In the genomic region with DNA sequence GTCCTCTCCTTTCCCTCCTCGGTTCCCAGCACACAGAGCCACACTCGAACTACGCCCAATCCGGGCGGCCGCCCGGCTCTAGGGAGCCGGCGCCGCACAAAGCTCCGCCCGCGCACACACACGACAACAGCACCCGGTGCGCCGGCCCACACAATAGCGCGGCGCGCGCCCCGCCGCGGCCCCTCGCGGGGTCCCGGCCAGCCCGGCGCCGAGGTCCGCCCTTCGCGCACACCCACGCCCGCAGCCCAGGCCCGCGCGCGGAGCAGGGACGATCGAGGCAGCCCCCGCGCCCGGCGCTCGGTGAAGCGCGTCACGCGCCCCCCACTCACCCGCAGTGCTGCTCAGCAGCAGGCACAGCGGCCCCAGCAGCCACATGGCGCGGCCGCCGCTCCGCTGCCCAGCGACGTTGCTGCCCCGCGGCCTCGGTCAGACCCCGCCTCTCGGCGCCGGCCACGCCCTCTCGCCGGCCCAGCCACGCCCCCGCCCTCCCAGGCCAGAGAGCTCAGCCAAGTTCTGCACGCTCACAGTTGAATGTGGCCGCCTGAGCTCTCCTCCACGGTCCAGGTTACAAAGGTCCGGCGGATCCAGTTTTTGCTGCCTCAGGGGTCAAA, we compare ENCODE assay signal across 8 mouse cellular contexts. TPM values are rescaled to one million over a fixed set of nuclear protein-coding genes. Genes with fewer than 3 reads are reported as not detected.
DNase-seq lines count a peak whose midpoint lies in the region; ATAC-seq and TF ChIP-seq lines count a peak whose summit lies in the region.

A gene (minus strand): TSS at position 435 of the 611 bp plus-strand sequence.

- under 1% methylated on average over 74 of the region's 77 CpGs for WGBS in cerebellum, adult 2 months
- 1% methylated on average over 59 of the region's 77 CpGs for WGBS in forebrain, postnatal 0 days
- under 1% methylated on average over 72 of the region's 77 CpGs for WGBS in lung, embryonic 14.5 days

- 0 out of 2 replicates have a peak, but pooled peaks cover 3% of the 10 kb centered on the region for H3K9me3 ChIP-seq in G1E (replicated peaks)
- no peaks in the 10 kb centered on the region for H3K9me3 ChIP-seq in forebrain, postnatal 0 days (ENCODE audit: low read length)
- H3K9me3 ChIP-seq in lung, embryonic 14.5 days (ENCODE audit: low read depth, low read length): no peaks in the 10 kb centered on the region

- H3K9ac ChIP-seq in forebrain, postnatal 0 days: peak within 1 kb of the TSS; percentile 75
- H3K9ac ChIP-seq in lung, embryonic 14.5 days: peak within 1 kb of the TSS; percentile 74

- H3K36me3 ChIP-seq in G1E (replicated peaks): no peaks in the 10 kb centered on the region
- H3K36me3 ChIP-seq in forebrain, postnatal 0 days (ENCODE audit: insufficient read depth): no peaks in the 10 kb centered on the region
- no peaks in the 10 kb centered on the region for H3K36me3 ChIP-seq in lung, embryonic 14.5 days (ENCODE audit: insufficient read depth)

- peak within 1 kb of the TSS; percentile 84 for H3K4me2 ChIP-seq in forebrain, postnatal 0 days (ENCODE audit: low read depth)
- peak within 1 kb of the TSS; percentile 66 for H3K4me2 ChIP-seq in lung, embryonic 14.5 days

- ATAC-seq in G1E (ENCODE audit: extremely low read depth, insufficient number of reproducible peaks, low FRiP score, poor library complexity, severe bottlenecking): peak; percentile 68
- peak; percentile 92 for ATAC-seq in forebrain, postnatal 0 days
- peak; percentile 95 for ATAC-seq in lung, embryonic 14.5 days (ENCODE audit: insufficient read depth)
- ATAC-seq in neutrophil, adult 5-6 weeks (ENCODE audit: extremely low read depth, insufficient number of reproducible peaks, low FRiP score, poor library complexity, severe bottlenecking): peak; percentile 81

- peaks cover 12% of the 10 kb centered on the region for H3K4me1 ChIP-seq in G1E (ENCODE audit: insufficient read depth, low read depth, low read length)
- H3K4me1 ChIP-seq in cerebellum, adult 2 months (ENCODE audit: control insufficient read depth, insufficient read depth, low read length): peaks cover 4% of the 10 kb centered on the region; the same call in 1 of the 2 replicates
- H3K4me1 ChIP-seq in forebrain, postnatal 0 days (ENCODE audit: insufficient read depth): peaks cover 11% of the 10 kb centered on the region
- peaks cover 11% of the 10 kb centered on the region for H3K4me1 ChIP-seq in lung, embryonic 14.5 days (ENCODE audit: insufficient read depth)

- peak; percentile 45 for DNase-seq in G1E (ENCODE audit: low spot score)
- peak; percentile 88 to 91 for DNase-seq in cerebellum, adult 2 months
- peak; percentile 67 for DNase-seq in forebrain, postnatal 0 days
- peak; percentile 96 for DNase-seq in heart, postnatal 4 days
- DNase-seq in layer of hippocampus, adult 8-10 months (ENCODE audit: low spot score in 2 of 2): peak; percentile 53 to 78
- DNase-seq in lung, embryonic 14.5 days: peak; percentile 94
- peak; percentile 67 to 68 for DNase-seq in thymus, adult 18-20 months

- peak within 1 kb of the TSS; percentile 71 for H3K4me3 ChIP-seq in G1E (ENCODE audit: low read depth, low read length)
- peak within 1 kb of the TSS; percentile 93 for H3K4me3 ChIP-seq in cerebellum, adult 2 months (replicated peaks; ENCODE audit: insufficient read depth, low read depth, low read length)
- H3K4me3 ChIP-seq in forebrain, postnatal 0 days (ENCODE audit: low read depth, low read length): peak within 1 kb of the TSS; percentile 73
- H3K4me3 ChIP-seq in lung, embryonic 14.5 days (ENCODE audit: low read depth, low read length): peak within 1 kb of the TSS; percentile 73

- peak within 1 kb of the TSS; percentile 68 for H3K27ac ChIP-seq in cerebellum, adult 2 months (ENCODE audit: insufficient read depth, low read length)
- peak within 1 kb of the TSS; percentile 75 for H3K27ac ChIP-seq in forebrain, postnatal 0 days (ENCODE audit: low read depth, low read length)
- peak within 1 kb of the TSS; percentile 94 for H3K27ac ChIP-seq in lung, embryonic 14.5 days (ENCODE audit: low read depth)

- 0 out of 2 replicates have a peak, but pooled peaks have one; percentile 30 for TF ChIP-seq POLR2A in cerebellum, adult 2 months (IDR thresholded peaks at IDR 0.05; ENCODE audit: borderline replicate concordance, insufficient read depth, low read length)

- peaks cover 47% of the 10 kb centered on the region for H3K27me3 ChIP-seq in G1E (ENCODE audit: insufficient read depth, low read length)
- no peaks in the 10 kb centered on the region for H3K27me3 ChIP-seq in cerebellum, adult 2 months (ENCODE audit: control insufficient read depth, insufficient read depth, low read length)
- no peaks in the 10 kb centered on the region for H3K27me3 ChIP-seq in forebrain, postnatal 0 days (ENCODE audit: insufficient read depth, low read length)
- no peaks in the 10 kb centered on the region for H3K27me3 ChIP-seq in lung, embryonic 14.5 days (ENCODE audit: insufficient read depth, low read length)

- no peak for TF ChIP-seq CTCF in G1E (IDR thresholded peaks at IDR 0.05; ENCODE audit: low read depth, low read length)
- TF ChIP-seq CTCF in cerebellum, adult 2 months (IDR thresholded peaks at IDR 0.05; ENCODE audit: borderline replicate concordance, insufficient read depth, low read depth, low read length): no peak
- no peak for TF ChIP-seq CTCF in forebrain, postnatal 0 days (IDR thresholded peaks at IDR 0.05; ENCODE audit: low read depth)
- no peak for TF ChIP-seq CTCF in lung, embryonic 14.5 days (IDR thresholded peaks at IDR 0.05; ENCODE audit: low read depth)

RNA-seq across cellular contexts. Expression of the gene that starts here (rescaled TPM):
- total RNA-seq in G1E (2014; fragmentation: Nextera tagmentation) (not detected in 2 replicates), G1E (2017) (0.17 and 0.38 TPM in 2 replicates)
- polyA plus RNA-seq in G1E (2012): 0.01 TPM in 1 of 2 replicates, not detected in the other
- 11.7 and 12.3 TPM in 2 replicates for polyA plus RNA-seq in cerebellum, adult 2 months (2012; rRNA removed)
- 20.9 and 23.4 TPM in 2 replicates for total RNA-seq in forebrain, postnatal 0 days (2014; rRNA removed)
- 14.5 and 20.9 TPM in 2 replicates for polyA plus RNA-seq in forebrain, postnatal 0 days (2015; fragmentation: Nextera tagmentation; extraction: Ambion mirVana)
- 1 to 10 TPM; 9.8 to 9.9 TPM for total RNA-seq in heart, postnatal 4 days (2021)
- 10 to 100 TPM in 3 of 4 experiments, 1 to 10 TPM in 1; 10.0 to 13.2 (median 11.3) TPM for total RNA-seq in layer of hippocampus, adult 8-10 months (2022)
- 58.3 and 60.4 TPM in 2 replicates for polyA plus RNA-seq in lung, embryonic 14.5 days (2014; fragmentation: Nextera tagmentation; extraction: Ambion mirVana)
- 5.3 and 5.7 TPM in 2 replicates for total RNA-seq in neutrophil, adult 5-6 weeks (2017)

Comparison
In these comparisons a context has a peak if more than half of its experiments do, and no peak if none do; other contexts are left out.
1. Peak in every context shown above with its lines: DNase-seq, ATAC-seq, H3K4me3 ChIP-seq and H3K27ac ChIP-seq.
2. RNA of the gene that starts here (polyA plus RNA-seq): 58.3 to 60.4 TPM in lung, embryonic 14.5 days, 14.5 to 20.9 TPM in forebrain, postnatal 0 days and 11.7 to 12.3 TPM in cerebellum, adult 2 months; 0.01 TPM in G1E; every median in the first group is over 10 times any median in the second.
3. Peak in DNase-seq, ATAC-seq and H3K4me3 ChIP-seq in G1E; RNA of the gene not detected or under 1 TPM.
4. DNase-seq: peak in every context shown above with its lines; median percentile 96 in heart, postnatal 4 days; 94 in lung, embryonic 14.5 days; 90 in cerebellum, adult 2 months; 68 in thymus, adult 18-20 months; 67 in forebrain, postnatal 0 days; 66 in layer of hippocampus, adult 8-10 months; 45 in G1E.